Comparison of ENCODE assay signal across 8 mouse cellular contexts in genomic region chr10:39209161-39210025, GRCm38 (mm10). TPM values are rescaled to one million over a fixed set of nuclear protein-coding genes. Genes with fewer than 3 reads are reported as not detected.
DNase-seq lines count a peak whose midpoint lies in the region; ATAC-seq lines count a peak whose summit lies in the region.
"Had no signal": no experiment of that assay in that cellular context is flagged by ENCODE, and none has a peak within 500 bp of the region (broad histone marks: within the 10 kb centered on the region; RNA-seq: fewer than 3 reads in every experiment).

No protein-coding gene starts in this region.

- peaks cover 20% of the 10 kb centered on the region for H3K4me1 ChIP-seq in embryonic facial prominence, embryonic 10.5 days
- no peaks in the 10 kb centered on the region for H3K4me1 ChIP-seq in intestine, embryonic 15.5 days (replicated peaks)
- H3K4me1 ChIP-seq: heart, embryonic 15.5 days had no signal

- no peaks in the 10 kb centered on the region for H3K27me3 ChIP-seq in embryonic facial prominence, embryonic 10.5 days (replicated peaks; ENCODE audit: low read depth, poor library complexity, severe bottlenecking)
- no peaks in the 10 kb centered on the region for H3K27me3 ChIP-seq in intestine, embryonic 15.5 days (replicated peaks)
- H3K27me3 ChIP-seq: heart, embryonic 15.5 days had no signal

- WGBS in embryonic facial prominence, embryonic 10.5 days: 76% methylated on average over 10 of the region's 10 CpGs
- WGBS in intestine, embryonic 15.5 days: 60% methylated on average over 10 of the region's 10 CpGs

- no peak overlapping the region for H3K4me3 ChIP-seq in embryonic facial prominence, embryonic 10.5 days
- H3K4me3 ChIP-seq in intestine, embryonic 15.5 days (replicated peaks): no peak overlapping the region
- H3K4me3 ChIP-seq: heart, embryonic 15.5 days had no signal

- no peaks in the 10 kb centered on the region for H3K36me3 ChIP-seq in embryonic facial prominence, embryonic 10.5 days (replicated peaks)
- H3K36me3 ChIP-seq in intestine, embryonic 15.5 days: no peaks in the 10 kb centered on the region
- H3K36me3 ChIP-seq: heart, embryonic 15.5 days had no signal

- peak; percentile 66 to 70 for DNase-seq in right cerebral cortex, postnatal 10 days (ENCODE audit: low spot score in 2 of 2)
- DNase-seq in right cerebral cortex, postnatal 14 days: no peak
- DNase-seq in embryonic facial prominence, embryonic 10.5 days (ENCODE audit: low spot score): no peak
- DNase-seq in heart, postnatal 10 days: peak; percentile 26 to 43
- peak; percentile 8 for DNase-seq in lung, postnatal 14 days
- no peak for DNase-seq in thymus, postnatal 36 days

- ATAC-seq in intestine, embryonic 15.5 days: no peak

- no peak overlapping the region for H3K9ac ChIP-seq in intestine, embryonic 15.5 days
- H3K9ac ChIP-seq: heart, embryonic 15.5 days had no signal

- no peak overlapping the region for H3K4me2 ChIP-seq in intestine, embryonic 15.5 days (replicated peaks)
- H3K4me2 ChIP-seq: heart, embryonic 15.5 days had no signal

- intact Hi-C loops in heart, postnatal 10 days (cut with DNase I): no loop called here

- peaks cover 6% of the 10 kb centered on the region; the same call in 1 of the 2 replicates for H3K9me3 ChIP-seq in embryonic facial prominence, embryonic 10.5 days
- H3K9me3 ChIP-seq in intestine, embryonic 15.5 days: no peaks in the 10 kb centered on the region

- peak overlapping the region; percentile 48; the same call in 1 of the 2 replicates for H3K27ac ChIP-seq in embryonic facial prominence, embryonic 10.5 days (replicated peaks)
- H3K27ac ChIP-seq in intestine, embryonic 15.5 days: no peak overlapping the region
- H3K27ac ChIP-seq: heart, embryonic 15.5 days had no signal

RNA-seq across cellular contexts. Expression of gene Ccn6, which starts 45.8 kb away (rescaled TPM):
- 0.24 and 0.36 TPM in 2 replicates for polyA plus RNA-seq in embryonic facial prominence, embryonic 10.5 days (2016; fragmentation: Nextera tagmentation; extraction: Ambion mirVana)
- not detected for total RNA-seq in heart, postnatal 10 days (2021)
- polyA plus RNA-seq in intestine, embryonic 15.5 days (2015; fragmentation: Nextera tagmentation; extraction: Ambion mirVana): 0.24 TPM in 1 of 2 replicates, not detected in the other

Comparison
In these comparisons a context has a peak if more than half of its experiments do, and no peak if none do; other contexts are left out.
1. DNase-seq: peak in right cerebral cortex, postnatal 10 days (2 of 2), heart, postnatal 10 days (2 of 2) and lung, postnatal 14 days (single experiment); none in right cerebral cortex, postnatal 14 days (single experiment), embryonic facial prominence, embryonic 10.5 days (single experiment) and thymus, postnatal 36 days (0 of 2).